Mouse (Mus musculus): ENCODE results near the gene Socs4.

GRCm38 (mm10) chr14:47302885-47303680 is 26.4 kb downstream of the Socs4 start:
- TF ChIP-seq POLR2A (IDR thresholded peaks at IDR 0.05; ENCODE audit: insufficient read depth, low read length) (no peak), CTCF (IDR thresholded peaks at IDR 0.05; ENCODE audit: low read depth, low read length) (no peak)
